Mouse (Mus musculus): ENCODE measurements around the gene Cnr2. TPM values are rescaled to one million over a fixed set of nuclear protein-coding genes. Genes with fewer than 3 reads are reported as not detected.

Cnr2 gene
- polyA plus RNA-seq, 1 experiment from 2014 or later: 0.21 TPM

- WGBS: 3% methylated on average over 60 of the region's 60 CpGs
- H3K27me3 ChIP-seq (ENCODE audit: insufficient read depth, poor library complexity, severe bottlenecking): no peaks in the 10 kb centered on the region
These were observed 25.4 kb downstream of the Cnr2 start, which contains the start of gene Fuca1 for GRCm38 (mm10) chr4:135920304-135921241. Fuca1 (plus strand) TSS chr4:135920735.

GRCm38 (mm10) chr4:135921257-135922120, 26.3 kb downstream of the Cnr2 start:
- WGBS: 11% methylated on average over 26 of the region's 26 CpGs
- H3K9me3 ChIP-seq: no peaks in the 10 kb centered on the region
- peaks cover 12% of the 10 kb centered on the region for H3K4me1 ChIP-seq (replicated peaks)
- no peaks in the 10 kb centered on the region for H3K27me3 ChIP-seq (ENCODE audit: insufficient read depth, poor library complexity, severe bottlenecking)
- H3K27ac ChIP-seq: peak overlapping the region; percentile 87; the same call in 1 of the 2 replicates
- H3K36me3 ChIP-seq: peaks cover 24% of the 10 kb centered on the region
- DNase-seq (ENCODE audit: low spot score): peak; percentile 25
- peak overlapping the region; percentile 71 for H3K4me3 ChIP-seq

More at GRCm38 (mm10) chr4:135920304-135921241, 25.4 kb downstream of the Cnr2 start, which contains the start of gene Fuca1:
- peaks cover 12% of the 10 kb centered on the region for H3K4me1 ChIP-seq (replicated peaks)
- H3K4me3 ChIP-seq: peak within 1 kb of the TSS; percentile 71
- no peaks in the 10 kb centered on the region for H3K9me3 ChIP-seq
- peak within 1 kb of the TSS; percentile 87 for H3K27ac ChIP-seq
- peak; percentile 97 for DNase-seq (ENCODE audit: low spot score)
- peaks cover 14% of the 10 kb centered on the region for H3K36me3 ChIP-seq

DNA sequence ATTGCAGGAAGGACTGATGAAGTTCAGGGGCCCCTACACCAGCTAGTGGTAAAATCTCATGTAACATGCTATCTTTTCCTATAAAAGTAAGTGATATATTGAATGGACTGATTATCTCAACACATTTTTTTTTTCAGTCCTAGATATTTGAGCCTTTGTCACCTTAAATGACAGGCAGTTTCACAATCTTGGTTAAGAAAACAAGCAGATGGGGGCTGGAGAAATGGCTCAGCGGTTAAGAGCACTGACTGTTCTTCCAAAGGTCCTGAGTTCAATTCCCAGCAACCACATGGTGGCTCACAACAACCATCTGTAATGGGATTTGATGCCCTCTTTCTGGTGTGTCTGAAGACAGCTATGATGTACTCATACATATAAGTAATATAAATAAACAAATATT, 27.0 kb downstream of the Cnr2 start:
- Histone ChIP-seq H3K27me3 (ENCODE audit: insufficient read depth, poor library complexity, severe bottlenecking) (no peaks in the 10 kb centered on the region), H3K36me3 (peaks cover 29% of the 10 kb centered on the region), H3K9me3 (no peaks in the 10 kb centered on the region), H3K4me3 (peak overlapping the region; percentile 71), H3K27ac (no peak overlapping the region), H3K4me1 (replicated peaks) (peaks cover 12% of the 10 kb centered on the region)
- 87% methylated on average over 1 of the region's 1 CpGs for WGBS
- no peak for DNase-seq (ENCODE audit: low spot score)

- no peak overlapping the region for H3K27ac ChIP-seq
- no peaks in the 10 kb centered on the region for H3K27me3 ChIP-seq (ENCODE audit: insufficient read depth, poor library complexity, severe bottlenecking)
- H3K36me3 ChIP-seq: peaks cover 42% of the 10 kb centered on the region
- H3K4me1 ChIP-seq (replicated peaks): peaks cover 12% of the 10 kb centered on the region
- H3K4me3 ChIP-seq: no peak overlapping the region
- no peaks in the 10 kb centered on the region for H3K9me3 ChIP-seq
- 95% methylated on average over 2 of the region's 2 CpGs for WGBS
- DNase-seq (ENCODE audit: low spot score): no peak
These were observed 29.2 kb downstream of the Cnr2 start for GRCm38 (mm10) chr4:135924418-135924817.

DNA sequence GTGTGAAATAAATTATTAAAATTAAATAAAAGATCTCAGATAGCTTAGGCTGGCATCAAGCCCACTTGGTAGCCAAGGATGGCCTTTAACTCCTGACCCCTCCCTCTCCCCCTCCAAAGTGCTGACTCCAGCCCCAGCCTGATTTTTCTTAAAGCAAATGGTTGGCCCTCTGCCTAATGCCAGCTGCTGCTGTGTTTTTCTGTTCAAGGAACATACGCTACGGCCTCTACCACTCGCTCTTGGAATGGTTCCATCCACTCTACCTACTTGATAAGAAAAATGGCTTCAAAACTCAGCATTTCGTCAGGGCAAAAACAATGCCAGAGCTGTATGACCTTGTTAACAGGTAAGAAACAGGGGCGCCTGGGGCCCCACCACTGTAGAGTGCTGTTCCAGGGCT, 30.1 kb downstream of the Cnr2 start:
- no peaks in the 10 kb centered on the region for H3K9me3 ChIP-seq
- no peak overlapping the region for H3K4me3 ChIP-seq
- H3K27ac ChIP-seq: no peak overlapping the region
- H3K27me3 ChIP-seq (ENCODE audit: insufficient read depth, poor library complexity, severe bottlenecking): no peaks in the 10 kb centered on the region
- 93% methylated on average over 5 of the region's 5 CpGs for WGBS
- peaks cover 12% of the 10 kb centered on the region for H3K4me1 ChIP-seq (replicated peaks)
- DNase-seq (ENCODE audit: low spot score): no peak
- peaks cover 42% of the 10 kb centered on the region for H3K36me3 ChIP-seq

DNA sequence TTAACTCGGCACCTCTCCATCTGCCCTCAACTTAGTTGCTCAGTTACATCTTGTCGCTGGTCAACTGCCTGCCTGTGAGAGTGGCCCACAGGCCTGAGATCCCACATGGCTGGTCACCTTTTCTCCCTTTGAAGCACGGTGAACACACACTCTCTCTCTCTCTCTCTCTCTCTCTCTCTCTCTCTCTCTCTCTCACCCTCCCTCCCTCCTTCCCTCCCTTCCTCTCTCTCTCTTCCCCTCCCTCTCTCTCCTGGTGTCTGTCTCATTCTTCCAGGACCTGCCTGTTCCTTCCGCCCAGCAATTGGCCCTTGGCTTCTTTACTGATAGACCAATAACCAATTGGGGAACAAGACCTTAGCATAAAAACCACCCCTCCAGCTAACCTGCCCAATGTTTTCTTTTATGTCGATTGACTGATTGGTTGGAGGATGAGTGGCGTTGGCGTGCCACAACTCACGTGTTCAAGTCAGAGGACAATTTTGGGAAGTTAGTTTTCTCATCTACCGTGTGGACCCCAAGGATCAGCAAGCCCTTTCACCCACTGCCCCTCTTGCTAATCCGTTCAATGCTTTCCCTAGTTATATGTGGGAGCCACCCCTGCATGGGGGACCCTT, 31.1 kb downstream of the Cnr2 start:
- no peaks in the 10 kb centered on the region for H3K9me3 ChIP-seq
- WGBS: 88% methylated on average over 10 of the region's 10 CpGs

DNA sequence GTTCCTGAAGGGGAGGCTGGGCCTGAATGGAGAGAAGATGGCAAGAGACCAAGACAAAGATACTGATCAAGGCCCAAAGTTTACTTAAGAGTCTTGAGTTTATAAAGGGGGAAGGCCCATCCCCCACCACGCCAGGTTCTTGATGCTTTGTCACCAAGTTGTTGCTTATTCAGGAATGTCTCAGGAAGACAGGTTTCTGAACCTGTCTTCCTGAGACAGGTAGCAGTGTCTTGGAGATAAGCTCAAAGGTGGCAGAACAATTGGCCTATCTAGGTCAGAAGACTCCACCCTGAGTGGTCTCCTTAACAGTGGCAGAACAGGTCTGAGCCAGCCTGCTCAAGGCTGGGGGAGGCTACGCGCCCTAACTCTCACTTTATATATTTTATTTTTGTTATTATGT, 31.7 kb downstream of the Cnr2 start:
- 93% methylated on average over 3 of the region's 3 CpGs for WGBS
- Histone ChIP-seq H3K36me3 (peaks cover 55% of the 10 kb centered on the region), H3K9me3 (no peaks in the 10 kb centered on the region), H3K27me3 (ENCODE audit: insufficient read depth, poor library complexity, severe bottlenecking) (no peaks in the 10 kb centered on the region), H3K4me3 (no peak overlapping the region), H3K4me1 (replicated peaks) (peaks cover 4% of the 10 kb centered on the region), H3K27ac (no peak overlapping the region)
- no peak for DNase-seq (ENCODE audit: low spot score)

More for the DNA sequence above, 31.1 kb downstream of the Cnr2 start:
- no peak for DNase-seq (ENCODE audit: low spot score)
- H3K4me1 ChIP-seq (replicated peaks): peaks cover 10% of the 10 kb centered on the region
- H3K36me3 ChIP-seq: peaks cover 51% of the 10 kb centered on the region
- H3K4me3 ChIP-seq: no peak overlapping the region
- no peak overlapping the region for H3K27ac ChIP-seq
- H3K27me3 ChIP-seq (ENCODE audit: insufficient read depth, poor library complexity, severe bottlenecking): no peaks in the 10 kb centered on the region

DNA sequence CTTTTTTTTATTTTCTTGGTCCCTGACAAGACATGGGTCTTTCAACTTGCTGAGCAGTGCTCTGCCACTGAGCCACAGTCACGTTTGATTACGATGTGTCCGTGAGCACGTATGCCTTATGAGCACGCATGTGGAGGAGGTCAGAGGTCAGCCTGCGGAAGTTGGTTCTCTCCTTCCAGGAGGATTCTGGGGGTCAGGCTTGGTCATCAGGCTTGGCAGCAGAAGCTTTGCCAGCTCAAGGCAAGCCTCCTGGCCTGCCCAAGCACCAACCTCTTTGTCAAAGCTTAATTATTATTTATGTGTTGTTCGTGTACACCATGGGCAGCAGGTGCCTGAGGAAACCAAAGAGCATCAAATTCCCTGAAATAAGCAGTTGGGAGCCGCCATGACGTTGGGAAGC, 33.2 kb downstream of the Cnr2 start:
- H3K27me3 ChIP-seq (ENCODE audit: insufficient read depth, poor library complexity, severe bottlenecking): no peaks in the 10 kb centered on the region
- H3K4me1 ChIP-seq (replicated peaks): no peaks in the 10 kb centered on the region
- no peak overlapping the region for H3K27ac ChIP-seq
- no peak for DNase-seq (ENCODE audit: low spot score)
- no peaks in the 10 kb centered on the region for H3K9me3 ChIP-seq
- peaks cover 61% of the 10 kb centered on the region for H3K36me3 ChIP-seq
- WGBS: 85% methylated on average over 9 of the region's 9 CpGs
- no peak overlapping the region for H3K4me3 ChIP-seq

DNA sequence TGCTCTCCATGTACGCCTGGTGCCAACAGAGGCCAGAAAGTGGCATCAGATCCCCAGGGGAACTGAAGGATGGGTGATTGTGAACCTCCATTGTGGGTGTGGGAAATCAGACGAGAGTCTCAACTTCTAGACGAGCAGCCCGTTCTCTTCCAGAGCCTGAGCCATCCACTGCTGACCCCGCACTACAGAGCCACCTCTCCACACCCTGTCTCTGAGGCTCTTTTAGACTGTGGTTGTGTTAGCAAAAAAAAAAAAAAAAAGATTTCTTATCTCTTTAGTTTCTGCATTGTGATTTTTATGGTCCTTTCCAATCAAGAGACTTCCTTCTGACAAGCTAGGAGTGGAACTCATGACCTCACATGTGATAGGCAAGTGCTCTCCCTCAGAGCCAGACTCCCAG, 34.2 kb downstream of the Cnr2 start:
- Histone ChIP-seq H3K27me3 (ENCODE audit: insufficient read depth, poor library complexity, severe bottlenecking) (no peaks in the 10 kb centered on the region), H3K27ac (no peak overlapping the region), H3K4me1 (replicated peaks) (no peaks in the 10 kb centered on the region), H3K4me3 (no peak overlapping the region), H3K9me3 (no peaks in the 10 kb centered on the region), H3K36me3 (peaks cover 70% of the 10 kb centered on the region)
- DNase-seq (ENCODE audit: low spot score): no peak
- 91% methylated on average over 5 of the region's 5 CpGs for WGBS

GRCm38 (mm10) chr4:135929828-135930227, 34.6 kb downstream of the Cnr2 start:
- H3K27ac ChIP-seq: no peak overlapping the region
- no peaks in the 10 kb centered on the region for H3K27me3 ChIP-seq (ENCODE audit: insufficient read depth, poor library complexity, severe bottlenecking)
- peaks cover under 1% of the 10 kb centered on the region; the same call in 1 of the 2 replicates for H3K4me1 ChIP-seq (replicated peaks)
- no peaks in the 10 kb centered on the region for H3K9me3 ChIP-seq
- no peak for DNase-seq (ENCODE audit: low spot score)
- 92% methylated on average over 9 of the region's 9 CpGs for WGBS
- H3K36me3 ChIP-seq: peaks cover 71% of the 10 kb centered on the region
- no peak overlapping the region for H3K4me3 ChIP-seq

GRCm38 (mm10) chr4:135930239-135930638, 35.0 kb downstream of the Cnr2 start:
- H3K9me3 ChIP-seq: no peaks in the 10 kb centered on the region
- 96% methylated on average over 8 of the region's 8 CpGs for WGBS
- H3K36me3 ChIP-seq: peaks cover 67% of the 10 kb centered on the region
- no peaks in the 10 kb centered on the region for H3K27me3 ChIP-seq (ENCODE audit: insufficient read depth, poor library complexity, severe bottlenecking)
- H3K4me1 ChIP-seq (replicated peaks): peaks cover 5% of the 10 kb centered on the region
- H3K27ac ChIP-seq: no peak overlapping the region
- no peak overlapping the region for H3K4me3 ChIP-seq
- no peak for DNase-seq (ENCODE audit: low spot score)

- peaks cover 52% of the 10 kb centered on the region for H3K36me3 ChIP-seq
- WGBS: 66% methylated on average over 5 of the region's 5 CpGs
- peak; percentile 14 for DNase-seq (ENCODE audit: low spot score)
These were observed 36.6 kb downstream of the Cnr2 start for GRCm38 (mm10) chr4:135931832-135932231.

More at GRCm38 (mm10) chr4:135931832-135932231, 36.6 kb downstream of the Cnr2 start:
- no peaks in the 10 kb centered on the region for H3K27me3 ChIP-seq (ENCODE audit: insufficient read depth, poor library complexity, severe bottlenecking)
- H3K9me3 ChIP-seq: no peaks in the 10 kb centered on the region
- H3K27ac ChIP-seq: no peak overlapping the region
- peaks cover 14% of the 10 kb centered on the region for H3K4me1 ChIP-seq (replicated peaks)
- no peak overlapping the region for H3K4me3 ChIP-seq
